Mouse (Mus musculus) C2C12 (cell line): ENCODE data around the gene Smpdl3a. TPM values are rescaled to one million over a fixed set of nuclear protein-coding genes. Genes with fewer than 3 reads are reported as not detected.

Experiments used
- H3K27me3 ChIP-seq: one replicate; pipeline ENCODE4 v1.6.1; 2011; ENCODE audit not compliant: control insufficient read depth, insufficient read depth, insufficient read length
- H3K36me3 ChIP-seq: one replicate; pipeline ENCODE4 v1.6.1; 2011; ENCODE audit not compliant: control insufficient read depth, insufficient read depth
- H3K4me3 ChIP-seq: one replicate; pipeline ENCODE4 v1.5.1; 2011; ENCODE audit warnings: mild to moderate bottlenecking, control low read depth; ENCODE audit not compliant: poor library complexity, insufficient read depth, severe bottlenecking
- H3K79me2 ChIP-seq: one replicate; pipeline ENCODE4 v1.6.1; 2011; ENCODE audit not compliant: control insufficient read depth, insufficient read depth
- H3K79me3 ChIP-seq: one replicate; pipeline ENCODE4 v1.6.1; 2011; ENCODE audit warnings: low read depth, control low read depth
- H3ac ChIP-seq: one replicate; pipeline ENCODE3; 2011; ENCODE audit warnings: low read depth; ENCODE audit not compliant: control insufficient read depth, insufficient read length
- CEBPB ChIP-seq: IDR thresholded peaks from one replicate; pipeline ENCODE4 v1.6.1; 2011; ENCODE audit warnings: low read depth, mild to moderate bottlenecking, control low read depth, moderate library complexity
- CTCF ChIP-seq: IDR thresholded peaks from one replicate; pipeline ENCODE4 v1.5.1; 2011; ENCODE audit not compliant: control insufficient read depth, insufficient read depth, insufficient read length
- FOSL1 ChIP-seq: IDR thresholded peaks from one replicate; pipeline ENCODE4 v1.8.0; 2011; ENCODE audit warnings: mild to moderate bottlenecking, low read length; ENCODE audit not compliant: poor library complexity, insufficient read depth, severe bottlenecking
- MAX ChIP-seq: IDR thresholded peaks from one replicate; pipeline ENCODE4 v1.6.1; 2011; ENCODE audit warnings: mild to moderate bottlenecking, control low read depth
- MYOD1 ChIP-seq: IDR thresholded peaks from one replicate; pipeline ENCODE4 v1.6.1; 2011; ENCODE audit warnings: low read depth; ENCODE audit not compliant: control insufficient read depth, insufficient read length
- MYOG ChIP-seq: IDR thresholded peaks from one replicate; pipeline ENCODE4 v1.6.1; 2011; ENCODE audit not compliant: control insufficient read depth, insufficient read length; ENCODE audit errors: extremely low read depth
- USF1 ChIP-seq: IDR thresholded peaks from one replicate; pipeline ENCODE4 v1.6.1; 2011; ENCODE audit warnings: low read depth, mild to moderate bottlenecking, control low read depth, moderate library complexity
- long read RNA-seq, 2 experiments: library from polyadenylated mRNA; unstranded; transcript quantifications; one replicate each; pipeline ENCODE4 v2.0.0; 2019 to 2020
- polyA plus RNA-seq: library from polyadenylated mRNA; unstranded; fragments of >200 nt; fragmentation: generic; extraction: Trizol; gene quantifications from one replicate; pipeline ENCODE4 v1.2.1, GENCODE M21; 2012; ENCODE audit warnings: missing spikeins

Gene Smpdl3a
- polyA plus RNA-seq = 3.8 TPM
- long read RNA-seq, experiment 1, transcript Smpdl3a-201 (8 exons, 1,961 nt) = major isoform, 6 of 6 reads
- long read RNA-seq, experiment 1, partial matches to known transcripts = 0 of 6 reads
- long read RNA-seq, experiment 1, other reads (novel, unspliced or antisense) = 0 of 6 reads
- long read RNA-seq, experiment 2, transcript Smpdl3a-201 (8 exons, 1,961 nt) = major isoform, 6 of 7 reads
- long read RNA-seq, experiment 2, partial matches to known transcripts = 0 of 7 reads
- long read RNA-seq, experiment 2, other reads (novel, unspliced or antisense) = 1 of 7 reads

- no peaks in the 10 kb centered on the region for H3K27me3 ChIP-seq
These were observed at the start of gene Smpdl3a for GRCm38 (mm10) chr10:57794018-57794417. Smpdl3a (plus strand) TSS chr10:57794335.

GRCm38 (mm10) chr10:57745452-57745851, 48.7 kb upstream of the Smpdl3a start:
- no peaks in the 10 kb centered on the region for H3K27me3 ChIP-seq
- H3ac ChIP-seq = no peak overlapping the region
- H3K79me2 ChIP-seq = no peaks in the 10 kb centered on the region
- H3K4me3 ChIP-seq = no peak overlapping the region
- no peaks in the 10 kb centered on the region for H3K79me3 ChIP-seq
- no peaks in the 10 kb centered on the region for H3K36me3 ChIP-seq
- TF ChIP-seq MYOD1 (no peak), CEBPB (no peak), CTCF (no peak), USF1 (no peak), MAX (no peak), FOSL1 (no peak), MYOG (no peak)

More at GRCm38 (mm10) chr10:57794018-57794417, at the start of gene Smpdl3a:
- no peak for TF ChIP-seq CTCF
- Histone ChIP-seq H3K79me2 (no peaks in the 10 kb centered on the region), H3K36me3 (no peaks in the 10 kb centered on the region), H3K79me3 (no peaks in the 10 kb centered on the region), H3ac (peak within 1 kb of the TSS; percentile 48), H3K4me3 (no peak within 1 kb of the TSS)

DNA sequence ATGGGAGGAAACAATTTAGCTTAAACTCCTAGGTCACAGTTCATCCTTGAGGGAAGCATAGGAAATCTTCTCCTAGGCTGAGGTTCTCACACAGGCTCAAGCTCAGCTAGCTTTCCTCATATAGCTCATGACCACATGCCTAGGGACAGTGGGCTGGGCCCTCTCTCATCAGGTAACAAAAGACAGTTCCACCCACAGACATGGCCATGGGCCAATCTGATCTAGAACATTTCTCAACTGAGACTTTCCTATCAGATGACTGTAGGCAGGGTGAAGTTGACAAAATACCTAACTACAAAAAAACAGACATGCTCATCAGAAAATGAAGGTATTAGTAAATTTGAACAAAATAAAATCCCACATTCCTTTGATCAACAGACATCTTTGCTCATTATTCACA, 47.0 kb upstream of the Smpdl3a start:
- no peak for TF ChIP-seq MYOD1
- no peak for TF ChIP-seq USF1
- no peak overlapping the region for H3ac ChIP-seq
- H3K36me3 ChIP-seq = no peaks in the 10 kb centered on the region
- H3K79me2 ChIP-seq = no peaks in the 10 kb centered on the region
- H3K27me3 ChIP-seq = no peaks in the 10 kb centered on the region
- H3K79me3 ChIP-seq = no peaks in the 10 kb centered on the region
- H3K4me3 ChIP-seq = no peak overlapping the region

GRCm38 (mm10) chr10:57753343-57753742, 40.8 kb upstream of the Smpdl3a start:
- H3K4me3 ChIP-seq = no peak overlapping the region
- H3K27me3 ChIP-seq = no peaks in the 10 kb centered on the region
- H3K79me3 ChIP-seq = no peaks in the 10 kb centered on the region
- no peaks in the 10 kb centered on the region for H3K36me3 ChIP-seq
- no peaks in the 10 kb centered on the region for H3K79me2 ChIP-seq
- TF ChIP-seq USF1 = no peak
- no peak for TF ChIP-seq MYOG
- TF ChIP-seq CEBPB = no peak
- no peak for TF ChIP-seq FOSL1
- TF ChIP-seq MAX = no peak
- no peak for TF ChIP-seq CTCF
- TF ChIP-seq MYOD1 = no peak
- no peak overlapping the region for H3ac ChIP-seq

DNA sequence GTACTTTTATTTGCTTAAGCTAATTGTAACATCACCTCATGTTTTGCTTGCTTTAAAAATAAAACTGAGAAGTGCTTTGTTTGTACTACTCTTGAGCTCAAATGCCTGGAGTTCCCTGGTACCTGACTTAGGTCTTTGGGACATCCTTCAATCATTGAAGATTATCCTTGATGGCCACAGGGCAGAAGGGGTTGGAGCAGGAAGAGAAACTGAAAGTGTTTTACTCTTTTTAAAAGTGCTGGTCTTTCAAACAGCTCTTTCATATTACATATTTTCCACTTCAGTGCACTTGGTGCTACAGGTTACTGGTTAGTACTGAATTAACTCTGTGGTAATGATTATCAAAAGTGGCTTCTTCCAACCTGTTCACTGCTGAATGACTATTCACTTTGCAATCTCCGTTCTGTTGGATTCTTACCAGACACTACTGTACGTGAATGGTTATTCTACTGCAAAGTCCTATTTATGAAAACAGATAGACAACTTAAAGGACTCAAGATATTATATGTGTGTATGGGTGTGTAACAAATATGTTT, 38.9 kb upstream of the Smpdl3a start:
- no peaks in the 10 kb centered on the region for H3K27me3 ChIP-seq

DNA sequence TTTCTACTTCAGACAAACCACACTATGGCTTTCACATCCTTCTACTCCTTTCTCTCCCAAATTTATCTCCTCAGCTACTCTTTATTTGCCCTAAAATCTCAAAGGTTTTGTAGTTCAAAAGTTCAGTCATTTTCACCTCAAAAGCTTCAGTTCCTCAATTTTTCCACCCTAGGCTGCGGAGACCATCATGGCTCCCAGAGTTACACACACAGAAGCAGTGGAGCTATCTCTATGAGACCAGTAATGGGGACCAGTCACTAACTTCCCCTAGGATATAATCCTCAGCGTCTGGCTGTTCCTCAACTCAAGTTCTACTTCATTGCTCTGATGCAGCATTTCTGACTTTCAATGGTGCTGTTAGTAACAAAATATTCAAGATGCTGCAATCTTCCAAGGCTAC, 35.1 kb upstream of the Smpdl3a start:
- no peaks in the 10 kb centered on the region for H3K79me2 ChIP-seq
- H3K79me3 ChIP-seq = no peaks in the 10 kb centered on the region
- no peak for TF ChIP-seq USF1
- TF ChIP-seq FOSL1 = no peak
- TF ChIP-seq MAX = no peak
- TF ChIP-seq MYOD1 = no peak
- TF ChIP-seq MYOG = no peak
- TF ChIP-seq CEBPB = no peak

More for the DNA sequence above, 38.9 kb upstream of the Smpdl3a start:
- Histone ChIP-seq H3K79me2 (no peaks in the 10 kb centered on the region), H3K79me3 (no peaks in the 10 kb centered on the region), H3K36me3 (no peaks in the 10 kb centered on the region), H3K4me3 (no peak overlapping the region), H3ac (no peak overlapping the region)
- no peak for TF ChIP-seq CEBPB
- no peak for TF ChIP-seq USF1
- TF ChIP-seq MYOG = no peak

More for the DNA sequence above, 35.1 kb upstream of the Smpdl3a start:
- no peak overlapping the region for H3ac ChIP-seq
- H3K27me3 ChIP-seq = no peaks in the 10 kb centered on the region
- no peak overlapping the region for H3K4me3 ChIP-seq
- no peaks in the 10 kb centered on the region for H3K36me3 ChIP-seq
